Mouse (Mus musculus): Measurements from ENCODE around the gene Smg5.

- TF ChIP-seq CTCF (IDR thresholded peaks at IDR 0.05; ENCODE audit: control insufficient read depth, insufficient read depth, insufficient replicate concordance, low read depth, low read length) (no peak), POLR2A (IDR thresholded peaks at IDR 0.05; ENCODE audit: control insufficient read depth, low read depth, low read length) (no peak)
These were observed 74.6 kb downstream of the Smg5 start for GRCm38 (mm10) chr3:88410645-88411031.

Measured in testis, adult 2 months (tissue).